Mouse (Mus musculus): Measurements from ENCODE around the gene Psmd1. TPM values are rescaled to one million over a fixed set of nuclear protein-coding genes. Genes with fewer than 3 reads are reported as not detected.

Psmd1 gene
- total and polyA plus RNA-seq, 3 experiments = 57.9 to 155 (median 116) TPM

- TF ChIP-seq E2F4 (IDR thresholded peaks at IDR 0.05; ENCODE audit: borderline replicate concordance, low read depth, low read length) = no peak
- peak; percentile 75; the same call in 1 of the 2 replicates for TF ChIP-seq POLR2AphosphoS2 (IDR thresholded peaks at IDR 0.05; ENCODE audit: low read length)
- no peak for TF ChIP-seq GATA1 (IDR thresholded peaks at IDR 0.05; ENCODE audit: low read depth, low read length)
- no peak for TF ChIP-seq ZNF384 (IDR thresholded peaks at IDR 0.05; ENCODE audit: low read depth, low read length)
- TF ChIP-seq CHD1 (IDR thresholded peaks at IDR 0.05; ENCODE audit: low read depth, low read length) = no peak
- TF ChIP-seq POLR2AphosphoS5 (IDR thresholded peaks at IDR 0.05; ENCODE audit: borderline replicate concordance, low read depth, low read length) = no peak
- TF ChIP-seq TCF12 (IDR thresholded peaks at IDR 0.05; ENCODE audit: low read depth, low read length) = peak; percentile 72
- TF ChIP-seq BHLHE40 (IDR thresholded peaks at IDR 0.05; ENCODE audit: borderline replicate concordance, low read depth, low read length) = peak; percentile 64; the same call in 1 of the 2 replicates
- TF ChIP-seq MEF2A (IDR thresholded peaks at IDR 0.05; ENCODE audit: extremely low read depth, insufficient replicate concordance, low read depth, low read length, poor library complexity, severe bottlenecking) = no peak
- no peak for TF ChIP-seq GABPA (IDR thresholded peaks at IDR 0.05; ENCODE audit: low read depth, low read length)
- TF ChIP-seq JUND (IDR thresholded peaks at IDR 0.05; ENCODE audit: low read depth, low read length) = no peak
- TF ChIP-seq NELFE (IDR thresholded peaks at IDR 0.05; ENCODE audit: low read depth, low read length) = peak; percentile 89
Observed at GRCm38 (mm10) chr1:86154133-86154823, 90.1 kb downstream of the Psmd1 start, which contains the start of gene Armc9 (continued).

- H3K27me3 ChIP-seq (ENCODE audit: control insufficient read depth in 1 of 2, insufficient read depth in 2 of 2, low read length in 2 of 2) = no peaks in the 10 kb centered on the region
- no peaks in the 10 kb centered on the region; the same call in 1 of the 2 replicates for H3K79me2 ChIP-seq (ENCODE audit: control insufficient read depth, insufficient read depth, low read length, poor library complexity)
- TF ChIP-seq MEF2A (IDR thresholded peaks at IDR 0.05; ENCODE audit: extremely low read depth, insufficient replicate concordance, low read depth, low read length, poor library complexity, severe bottlenecking) (no peak), POLR2A (IDR thresholded peaks at IDR 0.05; ENCODE audit: control insufficient read depth in 1 of 2, insufficient read depth in 1 of 2, low read depth in 1 of 2, low read length in 2 of 2, poor library complexity in 1 of 2) (peak in 1 of 2 experiments; percentile 67; a peak in 3 of 4 replicates)
- H3K4me1 ChIP-seq (ENCODE audit: control insufficient read depth in 1 of 2, insufficient read depth in 2 of 2, low read length in 2 of 2) = peaks cover 5 to 7% of the 10 kb centered on the region in 2 experiments; a peak in 3 of 4 replicates
- no peak overlapping the region for H3K27ac ChIP-seq (ENCODE audit: control insufficient read depth, low read depth, low read length)
- peaks cover under 1 to 8% of the 10 kb centered on the region in 2 experiments; a peak in 3 of 4 replicates for H3K36me3 ChIP-seq (ENCODE audit: control insufficient read depth in 1 of 2, insufficient read depth in 2 of 2, low read length in 2 of 2)
- no peak for DNase-seq (ENCODE audit: low read depth, low spot score)
- H3K9ac ChIP-seq (ENCODE audit: control insufficient read depth, low read depth, low read length, poor library complexity, severe bottlenecking) = peak overlapping the region; percentile 68
- H3K9me3 ChIP-seq (replicated peaks; ENCODE audit: insufficient read depth, low read length) = no peaks in the 10 kb centered on the region
- peak overlapping the region; percentile 56 to 75 for H3K4me3 ChIP-seq (ENCODE audit: control insufficient read depth in 1 of 2, insufficient read depth in 1 of 2, low read depth in 2 of 2, low read length in 2 of 2)
Observed at GRCm38 (mm10) chr1:86154824-86155164, 90.6 kb downstream of the Psmd1 start.

GRCm38 (mm10) chr1:86156075-86156474 lies 91.9 kb downstream of the Psmd1 start:
- Histone ChIP-seq H3K27ac (ENCODE audit: control insufficient read depth, low read depth, low read length) (no peak overlapping the region), H3K9me3 (replicated peaks; ENCODE audit: insufficient read depth, low read length) (no peaks in the 10 kb centered on the region), H3K36me3 (ENCODE audit: control insufficient read depth in 1 of 2, insufficient read depth in 2 of 2, low read length in 2 of 2) (peaks cover 3 to 14% of the 10 kb centered on the region in 2 experiments; a peak in 3 of 4 replicates), H3K27me3 (ENCODE audit: control insufficient read depth in 1 of 2, insufficient read depth in 2 of 2, low read length in 2 of 2) (no peaks in the 10 kb centered on the region), H3K4me3 (ENCODE audit: control insufficient read depth in 1 of 2, insufficient read depth in 1 of 2, low read depth in 2 of 2, low read length in 2 of 2) (no peak overlapping the region), H3K9ac (ENCODE audit: control insufficient read depth, low read depth, low read length, poor library complexity, severe bottlenecking) (no peak overlapping the region), H3K79me2 (ENCODE audit: control insufficient read depth, insufficient read depth, low read length, poor library complexity) (no peaks in the 10 kb centered on the region; the same call in 1 of the 2 replicates), H3K4me1 (ENCODE audit: control insufficient read depth in 1 of 2, insufficient read depth in 2 of 2, low read length in 2 of 2) (peaks cover 15 to 16% of the 10 kb centered on the region in 2 experiments)
- no peak for DNase-seq (ENCODE audit: low read depth, low spot score)
- TF ChIP-seq E2F4 (IDR thresholded peaks at IDR 0.05; ENCODE audit: borderline replicate concordance, low read depth, low read length) (no peak), ELF1 (IDR thresholded peaks at IDR 0.05; ENCODE audit: low read depth, low read length) (no peak), KAT2A (conservative IDR thresholded peaks at IDR 0.05; ENCODE audit: low read depth, low read length) (no peak), ZMIZ1 (IDR thresholded peaks at IDR 0.05; ENCODE audit: low read depth, low read length) (no peak), POLR2AphosphoS2 (IDR thresholded peaks at IDR 0.05; ENCODE audit: low read length) (no peak), MYC (IDR thresholded peaks at IDR 0.05; ENCODE audit: low read depth, low read length) (no peak), JUND (IDR thresholded peaks at IDR 0.05; ENCODE audit: low read depth, low read length) (no peak), SMC3 (IDR thresholded peaks at IDR 0.05; ENCODE audit: low read depth, low read length) (no peak), CTCF (IDR thresholded peaks at IDR 0.05 in 2 of 3, conservative IDR thresholded peaks at IDR 0.05 in 1 of 3; ENCODE audit: control insufficient read depth in 1 of 3, insufficient read depth in 1 of 3, low read depth in 2 of 3, low read length in 3 of 3, poor library complexity in 1 of 3, severe bottlenecking in 1 of 3) (no peak), UBTF (IDR thresholded peaks at IDR 0.05; ENCODE audit: borderline replicate concordance, insufficient read depth, low read depth, low read length) (no peak), ZC3H11A (IDR thresholded peaks at IDR 0.05; ENCODE audit: low read depth, low read length) (no peak), TBP (IDR thresholded peaks at IDR 0.05; ENCODE audit: low read depth, low read length) (no peak), TCF12 (IDR thresholded peaks at IDR 0.05; ENCODE audit: low read depth, low read length) (no peak), USF2 (IDR thresholded peaks at IDR 0.05; ENCODE audit: borderline replicate concordance in 1 of 2, insufficient read depth in 1 of 2, low read depth in 1 of 2, low read length in 2 of 2) (no peak), CHD1 (IDR thresholded peaks at IDR 0.05; ENCODE audit: low read depth, low read length) (no peak), SIN3A (IDR thresholded peaks at IDR 0.05; ENCODE audit: low read length) (no peak), ETS1 (IDR thresholded peaks at IDR 0.05; ENCODE audit: low read depth, low read length) (no peak), MAZ (IDR thresholded peaks at IDR 0.05; ENCODE audit: low read depth, low read length) (no peak), POLR2A (IDR thresholded peaks at IDR 0.05; ENCODE audit: control insufficient read depth in 1 of 2, insufficient read depth in 1 of 2, low read depth in 1 of 2, low read length in 2 of 2, poor library complexity in 1 of 2) (no peak)
